Mouse (Mus musculus): ENCODE measurements around the gene Pla2g12b.

DNA sequence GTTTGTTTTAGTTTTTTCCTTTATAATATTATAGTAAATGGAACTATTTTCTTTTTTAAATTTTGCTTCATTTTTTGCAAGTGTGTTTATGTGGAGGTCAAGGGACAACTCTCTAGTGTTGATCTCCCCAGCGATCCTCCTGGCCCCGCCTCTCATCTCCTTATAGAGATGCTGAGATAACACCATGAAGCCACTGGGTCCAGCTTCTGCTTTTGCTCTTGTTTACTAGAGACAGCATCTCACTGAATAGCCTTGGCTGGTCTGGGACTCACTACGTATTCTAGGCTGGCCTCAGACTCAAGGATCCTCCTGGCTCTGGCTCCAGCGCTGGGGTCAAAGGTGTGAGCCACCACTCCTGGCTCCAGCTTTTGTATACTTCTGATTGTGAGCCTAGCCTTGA, 16.1 kb downstream of the Pla2g12b start:
- TF ChIP-seq POLR2A (IDR thresholded peaks at IDR 0.05; ENCODE audit: borderline replicate concordance, extremely low read depth, low read depth, low read length) (no peak), CTCF (IDR thresholded peaks at IDR 0.05; ENCODE audit: insufficient read depth, low read length) (no peak)
